Mouse (Mus musculus) yolk sac, embryonic 10.5 days (tissue): ENCODE data around the gene Kpna1.
"Not testable (repeated sequence)": the region's sequence is repeated elsewhere in the genome, so short reads cannot be mapped to it uniquely, and the experiment has no call there.

Source experiments
- DNase-seq: peaks from one replicate; pipeline ENCODE4 v3.0.0-alpha.2; 2017; ENCODE audit warnings: low spot score

Kpna1 gene

DNA sequence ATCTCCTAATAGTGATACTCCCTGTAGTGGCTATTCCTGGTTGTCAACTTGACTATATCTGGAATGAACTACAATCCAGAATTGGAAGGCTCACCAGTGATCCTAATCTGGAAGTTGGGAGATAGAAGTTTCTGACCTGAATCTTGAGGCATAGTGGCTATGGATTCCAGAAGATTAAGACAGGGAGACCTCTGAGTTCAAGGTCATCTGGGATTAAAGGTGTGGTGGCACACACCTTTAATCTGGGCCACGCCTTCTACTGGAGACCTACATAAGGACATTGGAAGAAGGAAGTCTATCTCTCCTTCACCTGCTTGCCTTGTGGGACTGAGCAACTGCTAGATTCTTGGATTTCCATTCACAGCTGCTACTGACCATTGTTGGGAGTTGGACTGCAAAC, at the start of gene Kpna1:
Gene Kpna1 (plus strand): TSS at position 301 of the 400 bp plus-strand sequence.
- DNase-seq = not testable (repeated sequence)

DNA sequence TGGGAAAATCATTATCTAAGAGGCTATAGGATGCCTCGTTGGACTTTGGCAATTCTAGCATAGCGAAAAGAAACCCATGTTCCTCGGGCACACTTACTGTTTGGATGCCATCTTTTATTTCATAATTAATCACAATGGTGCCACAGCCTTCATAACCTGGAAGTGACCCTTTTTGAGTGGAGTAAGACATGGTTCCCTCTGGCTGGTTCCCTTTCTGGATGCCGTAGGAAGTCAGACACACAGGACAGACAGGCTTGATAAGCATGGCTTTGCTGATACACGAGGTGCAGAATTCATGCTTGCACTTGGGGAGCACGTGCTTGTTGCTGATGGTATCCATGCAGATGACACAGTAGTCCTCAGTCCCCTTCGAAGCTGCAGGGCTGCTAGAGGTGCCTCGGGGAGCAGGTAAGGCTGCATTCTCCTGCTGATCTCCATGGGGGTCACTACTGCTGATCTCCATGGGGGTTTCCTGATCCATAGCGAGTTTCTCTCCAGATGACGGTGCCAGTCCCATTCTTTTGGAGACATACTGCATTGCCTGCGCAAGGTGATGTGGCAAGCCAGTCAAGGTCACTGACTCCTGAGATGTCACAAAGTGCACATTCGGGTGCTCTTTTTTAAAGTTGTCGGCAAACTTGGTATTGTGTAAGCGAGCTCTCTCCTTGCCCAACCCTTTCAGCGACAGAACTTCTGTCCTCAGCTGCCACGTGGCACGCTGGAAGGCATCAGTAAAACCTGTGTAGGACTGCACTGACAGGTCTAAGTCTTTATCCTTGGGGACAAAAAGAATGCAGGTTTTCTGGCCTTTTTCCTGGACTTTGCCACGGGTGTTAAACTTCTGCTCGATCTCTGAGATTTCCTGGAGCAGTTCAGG, 46.1 kb upstream of the Kpna1 start:
- peak; percentile 46 for DNase-seq

GRCm38 (mm10) chr16:35933181-35933580, 45.4 kb upstream of the Kpna1 start:
- DNase-seq = no peak

DNA sequence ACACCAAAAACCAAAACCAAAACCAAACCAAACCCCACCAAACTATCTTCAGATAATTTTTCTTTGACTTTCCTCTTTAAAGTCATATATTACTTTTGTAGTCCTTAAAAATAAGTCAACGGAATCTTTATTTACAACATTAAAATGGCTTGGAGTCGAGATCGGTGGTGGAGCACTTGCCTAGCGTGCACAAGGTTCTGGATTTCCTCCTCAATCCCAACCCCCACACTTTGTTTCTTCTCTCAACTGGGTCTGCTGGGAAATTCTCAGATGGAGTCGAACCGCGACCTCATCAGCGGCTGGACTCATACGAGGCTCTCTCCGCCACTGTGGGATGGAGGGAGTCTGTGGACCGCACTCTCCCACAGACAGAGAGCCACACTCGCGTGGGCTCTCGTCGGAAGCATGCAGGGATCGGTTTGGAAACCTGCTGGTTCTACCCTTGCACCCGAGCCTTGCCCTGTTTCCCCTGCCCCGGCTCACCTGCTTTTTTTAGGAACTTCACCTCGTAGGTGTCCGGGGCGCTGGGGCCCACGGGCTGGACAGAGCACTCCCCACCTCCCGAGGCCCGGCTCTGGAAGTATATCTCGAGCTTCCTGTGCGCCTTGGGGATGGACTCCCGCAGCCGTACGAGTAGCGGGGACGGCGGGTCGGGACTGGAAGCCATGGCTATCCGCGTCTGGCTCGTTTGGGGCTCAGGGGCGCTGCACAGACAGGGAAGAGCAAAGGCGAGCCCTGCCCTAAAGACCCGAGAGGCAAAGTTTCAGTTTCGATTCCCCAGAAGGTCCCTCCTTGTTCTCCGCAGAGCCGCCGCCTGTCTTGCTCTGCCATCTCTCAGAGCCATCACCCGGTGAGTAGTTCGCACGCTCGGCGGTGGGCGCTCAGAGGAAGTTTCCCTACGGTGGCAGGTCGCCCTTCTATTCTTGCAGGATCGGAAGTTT, 40.1 kb upstream of the Kpna1 start, which contains the start of the genes Parp9 and Dtx3l:
Gene Parp9 (plus strand): TSS at position 260 of the 941 bp plus-strand sequence.
Gene Dtx3l (minus strand): TSS at position 941 of the 941 bp plus-strand sequence.
- DNase-seq = peak; percentile 38

GRCm38 (mm10) chr16:35939261-35939660, 39.3 kb upstream of the Kpna1 start:
- peak; percentile 21 for DNase-seq

DNA sequence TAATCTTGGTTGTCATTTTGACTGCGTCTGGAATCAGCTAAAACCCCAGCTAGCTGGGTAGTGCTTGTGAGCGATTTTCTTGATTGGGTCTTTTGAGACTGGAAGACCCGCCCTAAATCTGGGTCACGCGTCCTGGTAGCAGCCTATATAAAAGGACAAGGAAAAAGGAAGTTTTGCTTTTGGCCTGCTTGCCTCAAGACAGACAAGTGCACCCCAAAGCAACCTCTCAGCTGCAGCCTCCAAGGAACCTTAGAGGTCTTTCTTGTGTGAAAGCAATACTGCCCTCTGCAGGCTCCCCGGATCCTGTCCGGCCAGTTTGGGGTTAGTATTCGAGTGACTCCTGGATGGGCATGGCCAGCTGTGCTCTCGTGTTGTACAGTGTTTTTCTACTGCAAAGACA, 38.9 kb upstream of the Kpna1 start:
- peak; percentile 72 for DNase-seq

- no peak for DNase-seq
Measured at GRCm38 (mm10) chr16:35941382-35941781, 37.2 kb upstream of the Kpna1 start.

DNA sequence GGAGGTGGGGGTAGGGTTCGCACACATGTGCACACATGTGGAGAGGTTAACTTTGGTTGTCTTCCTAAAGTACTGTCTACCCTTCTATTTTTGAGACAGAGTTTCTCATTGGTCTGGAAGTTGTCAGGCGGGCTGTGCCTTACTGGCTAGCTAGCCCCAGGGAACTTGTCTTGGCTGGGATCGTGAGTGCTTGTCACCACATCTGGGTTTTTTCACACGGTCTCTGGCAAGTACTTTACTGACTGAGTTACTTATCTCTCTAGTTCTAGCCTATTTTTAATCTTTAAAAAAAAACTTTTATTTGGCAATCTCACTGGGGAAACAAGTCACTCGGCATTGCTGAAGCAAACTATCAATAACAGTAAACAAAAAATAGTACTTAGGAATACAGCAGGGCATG, 29.3 kb upstream of the Kpna1 start:
- DNase-seq = no peak

- no peak for DNase-seq
Measured at GRCm38 (mm10) chr16:35951216-35951615, 27.3 kb upstream of the Kpna1 start.

DNA sequence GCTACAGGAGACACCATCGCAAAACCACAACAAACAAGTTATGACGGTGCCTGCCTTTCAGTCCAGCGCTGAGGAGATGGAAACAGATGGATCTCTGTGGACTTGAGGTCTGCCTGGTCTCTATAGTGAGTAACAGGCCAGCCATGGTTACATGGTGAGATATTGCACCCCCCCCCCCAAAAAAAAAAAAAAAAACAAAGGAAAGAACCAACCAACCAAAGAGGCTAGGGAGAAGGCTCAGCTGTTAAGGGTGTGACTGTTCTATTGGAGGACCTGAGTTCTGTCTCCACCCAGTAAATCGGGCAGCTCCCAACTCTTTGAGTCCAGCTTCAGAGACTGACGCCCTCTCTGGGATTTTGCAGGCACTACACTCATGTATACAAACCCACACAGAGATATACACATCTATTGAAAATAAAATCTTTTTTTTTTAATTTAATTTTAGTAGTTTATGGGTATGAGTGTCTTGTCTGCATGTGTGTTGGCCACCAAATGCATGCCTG, 25.9 kb upstream of the Kpna1 start:
- no peak for DNase-seq

DNA sequence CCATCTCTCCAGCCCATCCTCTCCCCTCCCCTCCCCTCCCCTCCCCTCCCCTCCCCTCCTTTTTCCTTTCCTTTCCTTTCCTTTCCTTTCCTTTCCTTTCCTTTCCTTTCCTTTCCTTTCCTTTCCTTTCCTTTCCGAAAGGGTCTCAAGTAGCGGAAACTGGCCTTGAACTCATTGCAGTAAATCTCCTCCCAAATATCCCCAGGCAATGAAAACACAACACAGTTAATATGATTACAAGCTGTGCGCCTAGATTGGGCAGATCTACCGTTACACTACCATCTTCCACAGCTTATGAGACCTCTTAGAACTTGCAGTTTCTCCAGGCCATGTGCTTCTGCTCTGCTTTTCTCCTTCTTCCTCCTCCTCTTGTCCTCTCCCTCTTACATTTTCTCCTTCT, 12.6 kb upstream of the Kpna1 start:
- not testable (repeated sequence) for DNase-seq

GRCm38 (mm10) chr16:35966411-35967115, 12.0 kb upstream of the Kpna1 start:
- DNase-seq = no peak

DNA sequence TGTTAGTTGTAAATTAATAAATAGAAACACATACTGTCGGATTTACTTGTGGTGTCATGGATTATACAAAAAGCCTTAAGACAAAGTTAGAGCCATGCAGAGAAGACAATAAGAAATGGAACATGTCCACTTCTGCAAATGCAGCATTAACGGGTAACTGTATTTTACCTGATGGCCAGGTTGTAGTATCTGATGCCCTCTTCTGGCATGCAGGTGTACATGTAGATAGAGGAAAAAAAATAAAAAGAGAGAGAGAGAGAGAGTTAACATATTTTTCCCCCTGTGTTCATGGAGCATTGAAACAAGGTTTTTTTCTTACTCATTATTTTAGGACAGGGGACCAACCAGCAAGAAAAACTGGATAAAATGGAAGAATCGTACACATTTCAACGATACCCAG, 11.2 kb upstream of the Kpna1 start:
- no peak for DNase-seq

- no peak for DNase-seq
Measured at GRCm38 (mm10) chr16:35968149-35968548, 10.4 kb upstream of the Kpna1 start.

DNA sequence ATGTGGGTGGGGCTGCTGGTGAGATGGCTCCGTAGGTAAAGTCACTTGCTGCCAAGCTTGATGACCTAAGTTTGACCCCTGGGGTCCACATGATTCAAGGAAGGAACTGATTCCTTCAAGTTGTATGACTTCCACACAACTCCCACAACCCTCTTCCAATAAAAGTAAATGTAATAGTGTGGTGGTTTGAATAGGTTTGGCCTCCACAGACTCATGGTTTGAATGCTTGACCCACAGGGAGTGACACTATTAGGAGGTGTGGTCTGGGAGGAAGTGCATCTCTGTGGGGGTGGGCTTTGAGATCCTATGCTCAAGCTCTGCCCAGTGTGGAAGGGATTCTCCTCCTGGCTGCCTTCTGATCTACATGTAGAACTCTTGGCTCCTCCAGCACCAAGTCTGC, 4.5 kb upstream of the Kpna1 start:
- no peak for DNase-seq

GRCm38 (mm10) chr16:35981363-35981821, 2.8 kb downstream of the Kpna1 start:
- DNase-seq = peak; percentile 100

DNA sequence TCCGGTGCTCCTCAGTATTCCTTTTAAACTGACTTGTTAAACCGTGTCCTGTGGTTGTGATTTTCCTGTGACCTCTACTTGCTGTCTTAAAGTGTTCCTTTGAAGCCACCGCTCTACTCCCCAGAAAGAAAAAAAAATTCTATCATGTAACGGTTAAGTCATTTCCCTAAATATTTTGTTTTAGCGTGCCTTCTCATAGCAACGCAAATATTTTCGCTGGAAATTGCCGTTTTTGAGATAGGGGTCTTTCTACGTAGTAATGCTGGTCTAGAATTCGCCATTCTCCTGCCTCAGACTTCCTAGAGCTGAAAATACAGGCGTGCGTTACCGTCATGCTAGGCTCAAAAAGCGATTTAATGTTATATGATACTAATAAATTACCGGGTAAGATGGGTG, 4.0 kb downstream of the Kpna1 start:
- no peak for DNase-seq

- DNase-seq = peak; percentile 91
Measured at GRCm38 (mm10) chr16:35982902-35983516, 4.5 kb downstream of the Kpna1 start.

- peak; percentile 51 for DNase-seq
Measured at GRCm38 (mm10) chr16:35983517-35984101, 5.1 kb downstream of the Kpna1 start.

GRCm38 (mm10) chr16:35984471-35984870, 5.9 kb downstream of the Kpna1 start:
- no peak for DNase-seq

DNA sequence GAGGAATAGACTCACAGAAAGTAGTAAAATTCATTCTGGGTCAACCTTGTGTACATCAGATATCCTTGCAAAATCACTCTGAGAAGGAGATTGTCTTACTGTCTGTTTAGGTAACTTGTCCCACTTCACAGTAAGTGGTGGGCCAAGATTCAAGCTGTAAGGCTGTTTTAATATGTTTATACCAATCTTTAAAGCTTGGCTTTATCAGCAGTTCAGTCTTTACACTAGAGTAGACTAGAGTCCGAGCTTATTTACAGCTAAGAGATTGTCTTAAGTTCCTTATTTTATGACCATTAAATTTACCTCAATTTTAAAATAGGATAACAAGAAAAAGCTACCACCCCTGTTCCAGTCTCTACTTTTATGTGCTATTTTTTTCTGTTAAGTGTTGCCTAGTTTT, 9.4 kb downstream of the Kpna1 start:
- DNase-seq = no peak
